Mouse (Mus musculus) MEL (cell line): ENCODE data around the gene Pbx4. TPM values are rescaled to one million over a fixed set of nuclear protein-coding genes. Genes with fewer than 3 reads are reported as not detected.

ENCODE experiments used
- DNase-seq: peaks from one replicate; pipeline ENCODE4 v3.0.0; 2011; ENCODE audit warnings: low read depth, low spot score
- H3K27ac ChIP-seq: 2 replicates; pipeline ENCODE4 v1.5.1; 2012; ENCODE audit warnings: low read depth, mild to moderate bottlenecking, control low read depth, low read length, moderate library complexity; ENCODE audit not compliant: control insufficient read depth
- H3K27me3 ChIP-seq, 2 experiments: fragments of 150-350 bp in 1 of 2; sonication (generic) in 1 of 2; 2 replicates each; pipeline ENCODE4 v1.6.1; 2012; ENCODE audit warnings: low read length in 2 of 2, mild to moderate bottlenecking in 2 of 2, improper control_type of control experiment in 1 of 2, moderate library complexity in 1 of 2; ENCODE audit not compliant: insufficient read depth in 2 of 2, control insufficient read depth in 1 of 2
- H3K36me3 ChIP-seq, 2 experiments: 2 replicates each; pipeline ENCODE4 v1.6.1; 2012 to 2014; ENCODE audit warnings: low read length in 2 of 2, improper control_type of control experiment in 1 of 2, inconsistent platforms in 1 of 2, mild to moderate bottlenecking in 1 of 2; ENCODE audit not compliant: insufficient read depth in 2 of 2, control insufficient read depth in 1 of 2
- H3K4me1 ChIP-seq, 2 experiments: fragments of 150-350 bp in 1 of 2; sonication (generic) in 1 of 2; 2 replicates each; pipeline ENCODE4 v1.6.1; 2012; ENCODE audit warnings: low read length in 2 of 2, improper control_type of control experiment in 1 of 2, mild to moderate bottlenecking in 1 of 2; ENCODE audit not compliant: insufficient read depth in 2 of 2, control insufficient read depth in 1 of 2
- H3K4me3 ChIP-seq, 2 experiments: fragments of 150-350 bp in 1 of 2; sonication (generic) in 1 of 2; 2 replicates each; pipeline ENCODE4 v1.5.1; 2012; ENCODE audit warnings: low read depth in 2 of 2, low read length in 2 of 2, mild to moderate bottlenecking in 2 of 2, moderate library complexity in 2 of 2, control low read depth in 1 of 2, improper control_type of control experiment in 1 of 2; ENCODE audit not compliant: control insufficient read depth in 1 of 2, insufficient read depth in 1 of 2
- H3K79me2 ChIP-seq: 2 replicates; pipeline ENCODE4 v1.6.1; 2012; ENCODE audit warnings: mild to moderate bottlenecking, low read length, moderate library complexity; ENCODE audit not compliant: control insufficient read depth, poor library complexity, insufficient read depth
- H3K9ac ChIP-seq: 2 replicates; pipeline ENCODE4 v1.6.1; 2012; ENCODE audit warnings: low read depth, mild to moderate bottlenecking, control low read depth, low read length, moderate library complexity; ENCODE audit not compliant: control insufficient read depth, poor library complexity, severe bottlenecking
- H3K9me3 ChIP-seq: fragments of 150-350 bp; sonication (generic); replicated peaks from 2 replicates; pipeline ENCODE4 v1.6.1; 2012; ENCODE audit warnings: mild to moderate bottlenecking, low read length, improper control_type of control experiment, moderate library complexity; ENCODE audit not compliant: insufficient read depth
- CTCF ChIP-seq, 3 experiments: IDR thresholded peaks in 2 of 3; conservative IDR thresholded peaks in 1 of 3; 2 replicates each; pipeline ENCODE4 v1.5.1; 2011 to 2012; ENCODE audit warnings: low read length in 3 of 3, low read depth in 2 of 3, mild to moderate bottlenecking in 2 of 3, improper control_type of control experiment in 1 of 3, inconsistent platforms in 1 of 3, mixed read lengths in 1 of 3, moderate library complexity in 1 of 3; ENCODE audit not compliant: control insufficient read depth in 1 of 3, insufficient read depth in 1 of 3, poor library complexity in 1 of 3, severe bottlenecking in 1 of 3
- E2F4 ChIP-seq: IDR thresholded peaks from 2 replicates; pipeline ENCODE4 v1.6.1; 2011; ENCODE audit warnings: low read depth, low read length, improper control_type of control experiment, borderline replicate concordance
- EP300 ChIP-seq, 2 experiments: IDR thresholded peaks; 2 replicates each; pipeline ENCODE4 v1.6.1; 2011; ENCODE audit warnings: improper control_type of control experiment in 2 of 2, low read length in 2 of 2, low read depth in 1 of 2, mild to moderate bottlenecking in 1 of 2
- ETS1 ChIP-seq: IDR thresholded peaks from 2 replicates; pipeline ENCODE4 v1.6.1; 2012; ENCODE audit warnings: low read depth, mild to moderate bottlenecking, inconsistent platforms, low read length, improper control_type of control experiment, moderate library complexity
- GABPA ChIP-seq: IDR thresholded peaks from 2 replicates; pipeline ENCODE4 v1.6.1; 2012; ENCODE audit warnings: low read depth, mild to moderate bottlenecking, inconsistent platforms, low read length, improper control_type of control experiment, moderate library complexity
- MAFK ChIP-seq: IDR thresholded peaks from 2 replicates; pipeline ENCODE4 v1.6.1; 2011; ENCODE audit warnings: low read depth, mild to moderate bottlenecking, low read length, improper control_type of control experiment, borderline replicate concordance
- MAX ChIP-seq: IDR thresholded peaks from 2 replicates; pipeline ENCODE4 v1.6.1; 2011; ENCODE audit warnings: low read length, improper control_type of control experiment
- MAZ ChIP-seq: IDR thresholded peaks from 2 replicates; pipeline ENCODE4 v1.6.1; 2012; ENCODE audit warnings: low read depth, mild to moderate bottlenecking, inconsistent platforms, low read length, improper control_type of control experiment
- MEF2A ChIP-seq: IDR thresholded peaks from 2 replicates; pipeline ENCODE4 v1.6.1; 2014; ENCODE audit warnings: low read depth, mild to moderate bottlenecking, inconsistent platforms, low read length, improper control_type of control experiment; ENCODE audit not compliant: poor library complexity, insufficient replicate concordance, severe bottlenecking; ENCODE audit errors: extremely low read depth
- MYC ChIP-seq: IDR thresholded peaks from 2 replicates; pipeline ENCODE4 v1.6.1; 2011; ENCODE audit warnings: low read depth, mild to moderate bottlenecking, low read length, improper control_type of control experiment, moderate library complexity
- NRF1 ChIP-seq: IDR thresholded peaks from 2 replicates; pipeline ENCODE4 v1.6.1; 2014; ENCODE audit warnings: low read depth, mild to moderate bottlenecking, inconsistent platforms, low read length, improper control_type of control experiment, moderate library complexity; ENCODE audit not compliant: poor library complexity, insufficient read depth, severe bottlenecking
- POLR2AphosphoS5 ChIP-seq: IDR thresholded peaks from 2 replicates; pipeline ENCODE4 v1.6.1; 2012; ENCODE audit warnings: low read depth, borderline replicate concordance, mild to moderate bottlenecking, inconsistent platforms, low read length, moderate library complexity, mixed read lengths
- RCOR1 ChIP-seq: IDR thresholded peaks from 2 replicates; pipeline ENCODE4 v1.6.1; 2012; ENCODE audit warnings: low read depth, mild to moderate bottlenecking, inconsistent platforms, low read length, improper control_type of control experiment
- TCF12 ChIP-seq: IDR thresholded peaks from 2 replicates; pipeline ENCODE4 v1.6.1; 2014; ENCODE audit warnings: low read depth, mild to moderate bottlenecking, inconsistent platforms, low read length, improper control_type of control experiment, moderate library complexity
- ZKSCAN1 ChIP-seq: IDR thresholded peaks from 2 replicates; pipeline ENCODE4 v1.6.1; 2012; ENCODE audit warnings: low read depth, mild to moderate bottlenecking, inconsistent platforms, low read length, improper control_type of control experiment, moderate library complexity
- ZNF384 ChIP-seq: IDR thresholded peaks from 2 replicates; pipeline ENCODE4 v1.6.1; 2012; ENCODE audit warnings: low read depth, mild to moderate bottlenecking, inconsistent platforms, low read length, improper control_type of control experiment
- polyA plus RNA-seq, 2 experiments: library from polyadenylated mRNA; stranded (reverse) in 1 of 2; unstranded in 1 of 2; fragments of >175 nt in 1 of 2; fragments of >200 nt in 1 of 2; gene quantifications; 2 replicates each; pipeline versions ENCODE4 v1.2.1 to v1.2.4; 2012; ENCODE audit warnings: low replicate concordance in 2 of 2, low read depth in 1 of 2; ENCODE audit not compliant: insufficient read length in 2 of 2, insufficient read depth in 1 of 2, missing spikeins in 1 of 2
- total RNA-seq: library from RNA; depleted of rRNA; stranded (reverse); fragments of 300-350 nt; gene quantifications from 2 replicates; pipeline ENCODE4 v1.2.3, GENCODE M21; 2012

Pbx4 gene
- total and polyA plus RNA-seq, 3 experiments: 9.3 to 15.6 TPM; not detected in 1

DNA sequence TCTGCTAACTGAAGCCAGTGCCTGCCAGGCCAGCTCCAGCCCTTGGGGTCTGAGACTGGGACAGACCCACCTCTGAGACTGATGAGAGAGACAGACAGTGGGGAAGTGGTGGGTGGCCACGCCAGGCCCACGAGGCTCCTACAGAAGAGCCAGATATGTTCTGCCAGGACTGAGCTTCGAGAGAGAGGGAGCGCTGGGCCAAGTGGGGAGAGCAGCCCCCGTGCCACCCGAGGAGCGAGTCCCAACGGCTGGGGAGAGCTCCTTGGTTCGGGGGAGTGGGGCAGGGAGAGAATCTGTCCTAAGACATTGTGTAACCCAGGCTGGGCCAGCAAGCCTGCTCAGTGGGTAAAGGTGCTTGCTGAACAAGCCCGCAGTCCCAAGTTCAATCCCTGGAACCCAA, 44.7 kb downstream of the Pbx4 start:
- Histone ChIP-seq H3K9me3 (no peaks in the 10 kb centered on the region), H3K27me3 (no peaks in the 10 kb centered on the region), H3K4me1 (no peaks in the 10 kb centered on the region), H3K4me3 (no peak overlapping the region)
- TF ChIP-seq MAX (no peak), GABPA (no peak), MEF2A (no peak), MAZ (no peak), ZKSCAN1 (no peak), TCF12 (no peak), ETS1 (no peak), E2F4 (no peak), MYC (no peak), EP300 (IDR thresholded peaks at IDR 0.05; ENCODE audit: low read depth in 1 of 2, low read length in 2 of 2) (no peak), POLR2AphosphoS5 (no peak), RCOR1 (no peak), CTCF (IDR thresholded peaks at IDR 0.05 in 2 of 3, conservative IDR thresholded peaks at IDR 0.05 in 1 of 3; ENCODE audit: control insufficient read depth in 1 of 3, insufficient read depth in 1 of 3, low read depth in 2 of 3, low read length in 3 of 3, poor library complexity in 1 of 3, severe bottlenecking in 1 of 3) (no peak), NRF1 (no peak)
- TF ChIP-seq, all 39 proteins: peak for 0
- Histone ChIP-seq H3K79me2 (no peaks in the 10 kb centered on the region), H3K27ac (no peak overlapping the region), H3K36me3 (no peaks in the 10 kb centered on the region), H3K9ac (no peak overlapping the region)
- DNase-seq: no peak

DNA sequence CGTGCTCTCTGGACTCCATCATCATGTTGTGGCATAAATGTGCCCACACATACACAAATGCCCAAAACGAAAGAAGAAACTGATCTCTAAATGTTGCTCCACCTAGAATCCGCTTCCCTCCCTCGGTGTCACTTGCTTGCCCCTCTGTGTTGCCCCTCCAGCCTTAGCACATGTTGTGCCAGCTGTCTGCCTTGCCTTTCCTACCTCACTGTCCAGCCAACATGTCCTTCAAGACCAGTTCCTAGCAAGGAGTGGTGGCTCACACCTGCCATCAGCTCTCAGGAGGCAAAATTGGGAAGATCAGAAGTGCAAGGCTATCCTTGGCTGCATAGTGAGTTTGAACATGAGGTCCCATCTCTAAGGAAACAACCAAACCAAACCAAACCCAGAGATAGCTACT, 45.1 kb downstream of the Pbx4 start:
- H3K27me3 ChIP-seq: no peaks in the 10 kb centered on the region
- TF ChIP-seq ZKSCAN1 (no peak), ZNF384 (no peak), MYC (no peak), MAFK (no peak)

More for the DNA sequence above, 45.1 kb downstream of the Pbx4 start:
- H3K36me3 ChIP-seq: no peaks in the 10 kb centered on the region
- no peak for DNase-seq
- no peak overlapping the region for H3K4me3 ChIP-seq
- H3K27ac ChIP-seq: no peak overlapping the region
- H3K9me3 ChIP-seq: no peaks in the 10 kb centered on the region
- no peaks in the 10 kb centered on the region for H3K79me2 ChIP-seq
- H3K9ac ChIP-seq: no peak overlapping the region
- no peaks in the 10 kb centered on the region for H3K4me1 ChIP-seq
